Mouse (Mus musculus): Measurements from ENCODE around the gene Knop1.
A peak's percentile ranks its signal among the peaks of the same experiment; 100 is the strongest.

Gene Knop1

DNA sequence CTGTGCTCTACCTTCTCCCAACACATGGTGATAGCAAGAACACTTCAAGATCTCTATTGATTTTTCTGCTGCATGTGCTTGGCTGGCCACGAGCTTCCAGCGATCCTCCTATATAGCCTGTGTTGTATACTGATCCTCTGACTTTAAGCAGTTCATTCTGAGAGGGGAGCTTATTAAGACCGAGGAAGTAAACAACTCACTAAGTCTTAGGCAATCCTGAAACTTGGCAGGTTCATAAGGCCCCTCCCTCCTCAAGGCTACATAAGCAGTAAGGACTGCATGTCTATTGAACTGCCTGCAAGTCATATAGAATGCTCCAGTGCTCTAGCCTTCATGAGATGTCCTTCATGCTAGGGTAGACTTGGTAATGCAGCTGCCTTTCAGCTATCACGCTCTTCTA, 9.7 kb downstream of the Knop1 start:
- DNase-seq = peak; percentile 1

DNA sequence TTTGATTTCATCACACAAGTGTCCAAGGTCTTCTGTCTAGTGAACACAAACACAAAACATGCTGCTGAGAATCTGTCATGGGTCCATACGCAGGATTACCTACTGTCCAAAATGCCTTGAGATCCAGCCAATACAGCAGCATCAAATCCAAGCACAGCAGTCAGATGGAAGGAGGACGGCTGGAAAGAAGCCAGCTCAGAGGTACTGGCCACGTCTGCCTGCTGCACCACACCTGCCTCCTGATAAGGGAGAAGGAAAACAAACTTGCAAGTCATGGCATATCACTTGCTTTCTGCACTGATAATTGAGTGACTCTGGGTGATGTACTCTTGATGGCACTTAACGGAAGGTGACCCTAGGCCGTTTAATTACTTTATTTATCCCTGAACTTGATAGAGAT, 10.9 kb downstream of the Knop1 start:
- peak; percentile 15 for DNase-seq

DNA sequence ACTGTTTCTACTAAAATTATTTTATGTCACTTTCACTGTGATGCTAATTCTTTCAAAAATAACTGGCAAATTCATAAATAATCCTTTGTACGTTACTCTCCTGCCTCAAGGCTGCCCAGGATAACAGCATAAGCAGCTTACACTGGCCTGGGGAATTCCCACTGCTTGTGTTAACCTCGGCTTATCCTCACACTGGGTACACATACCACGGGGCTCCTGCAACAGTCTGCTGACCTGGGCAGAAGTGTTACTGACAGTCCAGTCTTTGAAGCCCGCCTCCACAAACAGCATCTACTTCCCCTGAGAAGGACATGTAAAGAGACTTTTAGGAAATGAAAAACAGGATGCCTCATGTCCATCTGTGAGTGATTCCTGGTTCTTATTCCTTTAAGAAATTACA, 13.1 kb downstream of the Knop1 start:
- no peak for DNase-seq

DNA sequence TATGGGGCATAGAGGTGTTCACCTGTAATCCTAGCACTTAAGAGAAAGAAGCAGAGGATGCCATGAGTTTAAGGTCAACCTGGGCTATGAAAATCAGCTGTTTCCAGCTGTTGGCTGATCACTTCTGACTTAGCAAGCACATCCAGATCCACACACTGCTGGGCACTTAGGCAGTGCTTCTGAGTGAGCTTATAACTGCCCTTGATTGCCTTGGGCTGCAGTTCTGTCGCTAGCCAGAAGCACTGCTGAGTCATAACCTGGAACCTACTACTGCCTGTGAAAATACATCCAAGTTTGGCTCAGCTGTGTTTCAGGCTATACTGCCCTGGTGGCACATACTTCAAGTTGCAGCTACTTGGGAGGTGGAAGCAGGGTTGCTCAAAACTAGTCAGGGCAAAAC, 14.3 kb downstream of the Knop1 start:
- no peak for DNase-seq

DNA sequence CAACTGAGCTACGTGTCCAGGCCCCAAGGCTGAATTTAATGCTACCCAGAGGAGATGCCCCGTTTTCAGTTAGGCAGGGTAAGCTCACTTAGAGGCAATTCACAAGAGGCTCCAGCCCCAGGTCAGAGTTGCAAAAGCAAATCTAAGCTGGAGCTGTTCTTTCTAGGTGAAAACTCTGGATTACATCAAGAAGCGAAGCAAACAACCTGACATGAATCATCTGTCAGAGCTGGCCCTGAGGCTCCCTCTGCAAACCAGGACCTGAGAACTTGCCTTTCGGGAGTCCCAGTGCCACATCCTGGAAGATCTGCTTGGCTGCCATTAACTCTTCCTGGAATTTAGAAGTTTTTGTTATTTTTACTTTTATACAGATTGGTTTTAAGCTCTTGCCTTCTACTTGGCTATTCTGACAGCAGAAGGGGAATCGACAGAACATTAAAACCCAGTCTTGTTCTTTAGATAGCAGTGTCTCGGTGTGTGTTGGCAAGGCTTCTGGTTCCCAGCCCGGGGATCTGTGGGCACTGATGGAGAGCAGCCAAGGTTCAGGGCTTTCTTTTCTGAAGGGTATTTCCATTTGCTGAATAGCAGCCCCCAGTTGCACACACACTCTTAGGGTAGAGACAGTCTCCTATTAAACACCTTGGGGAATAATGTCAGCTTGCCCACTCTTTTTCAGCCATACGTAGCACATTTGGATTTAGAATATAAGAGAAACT, 14.9 kb downstream of the Knop1 start:
- peak; percentile 57 for DNase-seq

DNA sequence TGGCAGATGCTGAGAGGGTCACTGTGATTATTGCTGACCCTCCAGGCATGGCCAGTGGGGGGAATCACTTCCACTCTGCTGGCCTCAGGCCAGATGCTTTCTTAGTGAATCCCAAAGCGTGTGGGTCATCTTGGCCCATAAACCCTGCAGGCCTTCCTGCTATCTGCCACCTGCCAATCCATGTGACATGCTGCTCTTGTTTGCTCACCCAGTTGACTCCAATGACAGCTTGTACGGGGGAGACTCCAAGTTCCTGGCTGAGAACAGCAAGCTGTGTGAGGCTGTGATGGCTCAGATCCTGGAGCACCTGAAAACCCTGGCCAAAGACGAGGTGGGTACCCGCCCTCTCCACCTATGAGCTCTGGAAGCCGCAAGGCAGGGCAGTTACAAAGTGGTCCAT, 18.2 kb downstream of the Knop1 start:
- peak; percentile 74 for DNase-seq

DNA sequence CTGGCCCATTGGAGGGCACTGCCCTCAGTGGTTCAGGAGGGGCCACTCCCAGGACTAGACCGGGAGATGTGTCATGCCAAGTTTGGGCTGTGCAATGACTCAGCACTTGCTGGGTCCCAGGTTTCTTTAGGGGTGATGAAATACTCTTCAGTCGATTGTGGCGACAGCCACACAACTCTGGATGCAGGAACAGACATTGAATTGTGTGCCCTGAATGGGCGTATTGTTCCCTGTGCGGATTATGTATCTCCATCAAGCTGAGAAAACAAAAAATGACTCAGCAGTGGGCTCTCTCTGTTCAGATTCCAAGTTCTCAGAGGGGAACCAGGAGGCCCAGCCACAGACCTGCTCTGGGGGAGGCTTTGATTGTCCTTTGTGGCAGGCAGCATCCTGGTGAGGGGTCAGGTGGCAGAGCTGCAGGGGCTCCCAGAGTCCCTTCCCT, 28.1 kb downstream of the Knop1 start:
- peak; percentile 47 for DNase-seq

DNA sequence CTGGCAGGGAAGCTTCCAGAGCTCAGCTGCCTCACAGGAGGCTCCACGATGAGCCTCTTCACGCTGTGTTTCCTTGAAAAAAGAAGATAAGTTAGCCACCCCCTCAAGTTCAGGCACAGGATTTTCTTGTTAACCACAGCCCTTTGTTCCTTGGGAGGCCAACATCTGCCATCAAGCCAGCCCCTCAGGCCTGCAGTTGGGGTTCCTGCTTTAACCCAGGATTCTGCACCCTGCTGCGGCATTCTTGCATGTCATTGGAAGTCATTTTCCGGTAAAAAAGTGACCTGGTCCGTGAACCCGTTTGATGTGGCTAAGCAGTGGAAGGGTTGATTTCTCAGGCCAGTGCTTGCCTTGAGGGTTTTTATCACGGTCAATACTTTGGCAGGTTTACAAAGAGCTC, 31.6 kb downstream of the Knop1 start:
- DNase-seq = no peak

DNA sequence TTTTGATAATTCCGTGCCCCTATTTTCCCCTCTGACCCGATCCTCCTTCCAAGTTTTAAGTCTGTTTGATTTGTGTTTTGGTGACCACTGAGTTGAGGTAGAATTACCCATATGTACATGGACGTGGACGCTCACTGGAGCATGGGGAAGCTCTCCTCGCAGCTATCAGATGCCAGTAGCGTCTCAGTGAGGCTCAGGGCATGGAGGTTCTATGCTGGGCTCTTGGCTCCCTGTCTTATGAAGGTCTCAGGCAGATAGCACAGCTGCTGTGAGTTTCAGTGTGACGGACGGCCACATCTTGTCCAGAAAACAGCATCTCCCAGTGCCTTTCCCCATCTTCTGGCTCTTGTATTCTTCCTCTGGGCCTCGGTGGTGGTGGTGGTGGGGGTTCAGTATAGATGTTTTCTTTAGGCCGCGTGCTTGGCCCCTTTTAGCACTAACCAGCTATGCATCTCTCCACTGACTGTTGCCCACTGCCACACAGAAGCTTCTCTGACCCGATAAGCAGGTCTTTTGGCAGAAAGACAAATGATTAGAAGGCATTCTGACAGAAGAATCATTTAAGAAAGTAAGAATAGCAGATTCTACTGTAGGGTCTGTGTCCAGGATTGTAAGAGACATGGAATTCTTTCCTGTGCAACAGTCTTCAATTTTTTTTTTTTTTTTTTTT, 34.0 kb downstream of the Knop1 start:
- DNase-seq = no peak

DNA sequence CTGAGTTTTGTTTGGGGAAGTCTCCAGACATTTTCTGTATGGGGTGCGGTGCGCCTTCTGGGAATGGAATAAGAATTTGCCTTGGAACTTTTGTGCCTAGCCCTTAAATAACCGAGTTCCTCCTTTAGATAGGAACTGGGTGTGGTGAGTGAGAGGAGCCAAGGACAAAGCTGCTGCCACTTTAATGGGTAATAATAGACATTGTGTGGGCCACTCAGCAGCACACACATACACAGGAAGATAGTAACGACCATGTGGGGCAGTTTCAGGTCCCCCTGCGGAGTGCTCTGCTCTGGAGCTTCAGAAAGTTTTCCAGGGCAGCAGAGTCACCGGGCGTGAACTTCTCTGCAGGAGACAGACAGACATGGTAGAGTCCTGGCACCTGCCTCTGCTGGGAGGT, 34.7 kb downstream of the Knop1 start:
- DNase-seq = no peak

DNA sequence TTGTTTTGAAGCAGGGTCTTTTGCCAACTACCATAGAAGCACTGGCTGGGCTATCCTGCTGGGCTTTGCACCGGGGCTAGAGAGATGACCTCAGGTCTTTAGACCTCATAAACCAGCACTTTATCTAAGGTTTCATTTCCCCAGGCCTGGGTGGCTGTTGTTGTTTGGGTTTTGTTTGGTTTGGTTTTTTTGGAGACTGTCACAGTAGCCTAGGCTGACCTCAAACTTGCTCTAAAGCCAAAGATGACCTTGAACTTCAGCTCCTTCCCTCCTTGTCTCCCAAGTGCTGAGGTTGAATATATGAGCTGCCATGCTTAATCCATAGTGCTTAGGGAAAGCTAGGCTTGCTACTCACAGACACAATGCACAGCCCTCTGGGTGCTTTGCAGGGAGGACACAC, 36.4 kb downstream of the Knop1 start:
- no peak for DNase-seq

DNA sequence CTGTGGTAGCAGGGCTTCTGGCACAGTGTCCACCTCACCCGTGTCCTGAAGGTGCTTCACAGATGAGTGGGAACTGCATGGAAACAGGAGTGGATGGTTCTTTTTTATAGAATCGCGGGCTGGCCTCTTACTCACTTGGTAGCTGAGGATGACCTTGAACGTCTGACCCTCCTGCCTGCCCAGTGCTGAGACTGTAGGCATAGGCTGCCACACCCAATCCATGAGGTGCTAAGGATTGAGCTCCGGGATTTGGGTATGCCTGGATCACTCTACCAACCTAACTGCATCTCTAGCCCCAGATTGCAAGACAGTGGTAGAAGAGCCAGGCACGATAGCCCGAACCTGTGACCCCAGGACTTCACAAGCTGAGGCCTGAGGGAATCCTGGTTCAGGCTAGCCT, 38.3 kb downstream of the Knop1 start:
- DNase-seq = no peak

DNA sequence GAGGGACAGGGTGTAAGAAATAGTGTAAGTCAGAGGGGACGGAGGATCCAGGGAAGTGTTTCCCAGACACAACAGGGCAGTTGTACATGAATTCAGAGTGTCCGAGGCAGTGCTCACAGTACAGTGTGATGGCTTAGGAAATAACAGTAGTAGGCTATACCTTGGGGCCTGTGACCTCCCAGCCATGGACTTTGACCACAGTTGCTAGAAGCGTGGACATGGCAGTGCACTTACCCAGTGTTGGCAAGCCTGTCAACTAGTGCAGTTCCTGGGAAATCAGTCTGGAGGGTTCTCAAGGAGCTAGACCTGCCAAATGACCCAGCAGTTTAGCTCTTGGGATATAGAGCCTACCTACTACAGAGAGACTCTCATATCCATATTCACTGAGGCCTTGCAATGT, 39.8 kb downstream of the Knop1 start:
- no peak for DNase-seq

DNA sequence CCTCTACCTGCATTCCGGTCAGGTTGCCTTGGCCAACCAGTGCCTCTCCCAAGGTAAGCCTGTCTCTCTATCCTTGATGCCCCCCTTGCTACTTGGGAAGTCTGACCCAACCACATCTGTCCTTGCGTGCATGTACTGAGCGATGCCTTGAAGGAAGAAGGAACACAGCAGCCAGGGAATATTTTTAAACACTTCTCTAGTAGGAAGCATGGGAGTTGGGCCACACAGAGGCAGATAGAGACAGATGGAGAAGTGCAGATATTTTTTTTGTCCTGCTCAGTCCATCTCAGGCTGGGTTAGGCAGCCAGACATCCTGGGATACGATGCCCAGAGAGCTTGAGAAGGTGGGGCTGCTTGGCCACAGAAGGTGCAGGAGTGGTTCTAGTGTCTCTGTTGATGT, 42.5 kb downstream of the Knop1 start:
- DNase-seq = no peak

DNA sequence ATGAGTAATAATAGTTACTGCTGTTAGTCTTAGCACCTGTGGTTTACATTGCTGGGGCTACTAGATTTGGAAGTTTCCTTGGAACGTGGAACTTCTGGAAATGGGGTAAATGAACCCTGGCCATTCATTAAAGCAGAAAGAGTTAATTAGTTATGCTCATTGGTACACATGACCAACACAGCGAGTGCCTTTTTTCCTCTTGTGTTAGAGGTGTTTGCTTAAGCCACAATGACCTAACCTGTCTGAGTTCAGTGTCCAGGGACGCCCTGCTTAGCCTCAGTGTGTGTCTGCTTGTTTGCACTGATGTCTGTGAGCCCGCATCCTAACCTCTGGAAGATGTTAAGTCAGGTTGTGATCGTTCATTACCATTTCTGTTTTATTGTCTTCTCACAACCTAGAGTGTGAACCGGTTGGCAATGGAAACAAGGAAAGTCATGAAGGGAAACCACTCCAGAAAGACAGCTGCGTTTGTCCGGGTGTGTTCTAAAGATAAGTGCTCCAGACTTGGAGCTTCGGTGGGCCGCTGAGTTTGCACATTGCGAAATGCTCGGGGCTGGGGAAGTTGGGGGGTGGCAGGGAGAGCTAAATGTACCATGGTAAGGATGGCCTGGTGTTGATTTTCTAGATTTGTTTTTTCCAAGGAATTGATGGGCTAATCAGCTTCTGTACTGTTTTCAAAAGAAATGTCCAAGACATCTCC, 44.5 kb downstream of the Knop1 start:
- DNase-seq = no peak

DNA sequence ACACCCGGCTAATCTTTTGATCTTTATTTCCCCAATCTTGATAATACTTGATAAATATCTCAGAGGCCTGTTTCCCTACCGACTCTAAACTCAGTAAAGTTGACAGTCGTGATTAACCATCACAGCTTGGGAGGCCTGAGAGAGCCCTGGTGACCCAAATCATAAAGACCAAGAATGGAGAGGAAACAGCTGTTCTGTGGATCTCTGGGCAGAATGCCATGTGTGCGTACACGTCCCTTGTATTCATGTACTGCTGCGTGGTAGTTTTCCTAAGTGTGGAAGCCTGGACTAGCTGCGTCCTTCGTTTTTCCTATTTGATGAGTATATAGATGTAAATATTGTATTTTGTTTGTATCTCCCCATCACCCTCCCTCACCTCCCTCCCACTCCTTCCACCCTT, 48.2 kb downstream of the Knop1 start:
- no peak for DNase-seq

DNA sequence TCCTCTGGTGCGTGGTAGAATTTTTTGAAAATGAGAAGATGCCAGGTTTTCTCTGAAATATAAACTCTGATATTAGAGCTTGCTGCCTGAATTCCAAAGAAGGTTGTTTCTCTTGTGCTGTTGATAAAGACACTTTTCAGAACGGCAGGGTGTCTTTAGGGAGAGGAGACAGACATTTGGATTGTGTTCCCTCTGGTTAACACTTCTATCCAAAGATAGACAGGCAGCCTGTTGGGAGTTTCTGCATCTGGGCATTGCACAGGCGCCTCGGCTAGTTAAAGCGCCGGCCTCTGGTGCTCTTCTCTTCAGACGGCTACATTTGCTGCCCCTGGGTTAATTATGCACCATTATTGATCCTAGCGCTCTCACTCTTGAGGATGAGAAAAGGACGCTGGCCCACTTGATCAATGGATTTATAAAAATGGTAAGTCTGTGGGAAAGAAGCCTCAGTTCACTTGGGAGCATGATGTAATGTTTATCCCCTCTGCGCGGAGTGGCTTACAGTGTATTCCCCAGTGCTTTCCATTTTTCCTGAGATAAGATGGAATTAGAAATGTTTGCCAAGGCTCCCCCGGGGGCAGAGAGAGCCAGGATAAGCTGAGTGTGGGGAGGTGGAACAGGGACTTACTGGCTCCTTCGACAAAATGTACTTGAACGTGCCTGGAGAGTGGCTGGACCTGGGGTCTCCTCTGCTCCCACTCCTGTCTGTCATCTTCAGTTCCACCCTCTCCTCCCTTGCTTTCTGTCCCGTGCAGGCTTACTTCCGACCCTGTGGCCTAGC, 49.2 kb downstream of the Knop1 start:
- no peak for DNase-seq

DNA sequence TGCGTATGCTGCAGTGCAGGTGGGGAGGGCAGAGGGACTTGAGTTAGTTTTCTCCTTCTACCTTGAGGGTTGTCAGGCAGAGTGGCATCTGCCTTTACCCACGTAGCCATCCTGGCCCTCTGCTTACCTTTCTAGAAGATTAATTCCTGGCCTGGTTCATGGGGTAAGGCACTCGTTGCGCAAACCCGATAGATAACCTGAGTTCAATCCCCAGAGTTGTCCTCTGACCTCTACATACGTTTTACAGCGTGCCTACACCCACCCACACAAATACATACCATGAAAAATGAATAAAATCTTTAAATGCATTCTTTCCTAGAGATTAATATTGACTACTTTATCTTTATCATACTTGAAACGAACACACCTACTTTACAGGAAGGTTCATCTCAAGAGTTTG, 52.6 kb downstream of the Knop1 start:
- DNase-seq = no peak

DNA sequence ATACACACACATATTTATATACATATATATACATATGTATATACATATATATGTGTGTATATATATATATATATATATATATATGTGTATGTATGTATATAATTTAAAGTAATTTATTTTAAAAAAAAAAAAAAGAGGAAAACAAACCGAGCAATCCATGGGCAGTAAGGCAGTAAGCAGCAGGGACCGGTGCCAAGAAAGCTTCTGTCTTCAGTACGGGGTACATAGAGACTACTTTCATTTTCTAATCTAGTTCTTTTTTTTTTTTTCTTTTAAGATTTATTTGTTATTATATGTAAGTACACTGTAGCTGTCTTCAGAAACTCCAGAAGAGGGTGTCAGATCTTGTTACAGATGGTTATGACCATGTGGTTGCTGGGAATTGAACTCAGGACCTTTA, 54.3 kb downstream of the Knop1 start:
- no peak for DNase-seq

DNA sequence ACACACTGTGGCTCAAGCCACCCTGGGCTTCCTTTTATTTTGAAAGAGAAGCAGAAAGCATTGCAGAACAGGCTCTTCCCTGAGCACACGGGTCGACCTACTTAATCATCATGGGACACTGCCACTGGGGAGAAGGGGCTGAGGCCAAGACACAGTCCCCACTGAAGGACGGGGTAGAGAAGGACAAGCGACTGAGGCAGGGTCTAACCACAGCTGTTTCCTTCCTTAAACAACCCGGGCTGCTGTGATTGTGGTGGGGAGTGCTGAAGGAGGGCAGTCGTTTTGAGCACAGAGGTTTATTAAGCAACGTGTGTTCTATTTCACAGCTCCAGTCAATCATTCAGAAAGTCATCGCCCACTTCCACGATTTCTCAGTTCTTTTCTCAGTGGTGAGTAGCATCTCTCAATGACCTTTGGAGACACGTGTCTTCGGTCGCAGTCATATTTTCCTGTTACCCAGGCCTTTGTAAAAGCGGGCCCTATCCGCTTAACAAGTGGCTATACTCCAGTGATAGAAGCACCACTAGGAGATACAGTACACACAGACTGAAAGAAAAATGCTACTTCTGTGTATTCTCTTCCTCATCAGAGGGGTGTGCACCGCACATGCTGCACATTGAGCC, 55.8 kb downstream of the Knop1 start:
- DNase-seq = no peak

DNA sequence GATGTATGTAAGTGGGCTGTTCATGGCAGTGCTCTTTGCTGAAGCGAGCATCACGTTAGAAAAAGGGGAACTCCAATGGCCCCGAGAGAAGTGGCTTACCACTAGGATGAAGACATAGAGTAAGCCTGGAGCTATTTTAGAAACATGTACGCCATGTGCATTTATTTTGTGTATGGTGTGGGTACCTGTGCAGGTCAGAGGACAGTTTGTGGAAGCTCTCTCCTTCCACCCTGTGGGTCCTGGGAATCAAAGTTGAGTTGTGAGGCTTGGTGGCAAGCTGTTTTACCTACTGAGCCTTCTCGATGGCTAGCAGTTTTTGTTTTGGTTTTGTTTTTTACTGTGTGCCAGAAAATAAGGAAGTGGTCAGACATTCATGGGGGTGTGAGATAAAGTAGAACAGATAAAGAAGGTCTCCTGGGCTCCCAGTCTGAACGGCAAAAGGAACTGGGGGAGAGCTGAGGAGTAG, 57.9 kb downstream of the Knop1 start:
- DNase-seq = no peak

DNA sequence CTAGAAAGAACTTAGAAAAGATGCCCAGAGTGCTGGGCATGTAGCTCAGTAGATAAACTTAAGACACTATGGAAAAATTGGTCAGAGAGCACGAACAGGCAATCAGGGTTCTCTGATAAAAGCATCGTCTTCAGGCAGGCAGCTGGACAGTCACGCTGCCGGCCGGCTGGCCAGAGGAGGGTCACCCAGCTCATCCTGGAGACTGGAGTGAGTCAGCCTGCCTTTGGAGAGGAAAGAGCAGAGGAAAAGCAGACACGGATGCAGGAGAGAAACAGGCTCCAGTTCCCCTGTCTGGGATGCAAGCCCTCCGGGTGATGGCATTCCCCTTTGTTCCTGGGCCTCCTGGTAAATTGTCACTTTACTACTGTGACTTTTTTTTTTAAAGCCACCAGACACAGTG, 58.5 kb downstream of the Knop1 start:
- no peak for DNase-seq

DNA sequence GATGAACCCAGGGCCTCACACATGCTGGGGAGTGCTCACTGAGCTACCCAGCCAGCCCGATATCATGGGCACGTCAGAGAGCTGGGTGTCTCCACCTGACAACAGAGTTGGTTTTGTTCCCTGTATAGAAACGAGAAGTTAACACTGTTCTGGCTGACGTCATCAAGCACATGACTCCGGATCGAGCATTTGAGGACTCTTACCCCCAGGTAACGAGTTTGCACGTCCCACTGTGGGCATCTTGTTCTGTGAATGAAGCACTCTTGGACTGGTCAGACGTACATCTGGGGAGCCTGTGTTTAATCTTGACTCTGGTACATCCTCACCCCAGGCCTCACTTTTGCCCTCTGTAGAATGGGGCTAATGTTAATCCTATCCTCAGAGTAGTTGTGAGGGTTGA, 59.2 kb downstream of the Knop1 start:
- DNase-seq = no peak

Measured in cerebellum, adult 9-11 months (tissue).